Mouse (Mus musculus) E14TG2a.4 (cell line): ENCODE data around the gene Il17rd.
A peak's percentile ranks its signal among the peaks of the same experiment; 100 is the strongest.

ENCODE experiments used
- H3K27me3 ChIP-seq: 2 replicates; pipeline ENCODE4 v1.6.1; 2014; ENCODE audit warnings: low read length, control low read depth; ENCODE audit not compliant: insufficient read depth
- H3K36me3 ChIP-seq: 2 replicates; pipeline ENCODE4 v1.6.1; 2014; ENCODE audit warnings: low read length, control low read depth; ENCODE audit not compliant: insufficient read depth
- H3K4me1 ChIP-seq: replicated peaks from 2 replicates; pipeline ENCODE4 v1.6.1; 2014; ENCODE audit warnings: low read depth, low read length, control low read depth
- H3K4me3 ChIP-seq: replicated peaks from 2 replicates; pipeline ENCODE4 v1.5.1; 2014; ENCODE audit warnings: mild to moderate bottlenecking, low read length
- H3K9me3 ChIP-seq: 2 replicates; pipeline ENCODE4 v1.6.1; 2014; ENCODE audit warnings: low read length, control low read depth
- CTCF ChIP-seq: conservative IDR thresholded peaks from 2 replicates; pipeline ENCODE4 v1.5.1; 2014; ENCODE audit warnings: low read length
- NANOG ChIP-seq: IDR thresholded peaks from 2 replicates; pipeline ENCODE4 v1.6.1; 2014; ENCODE audit warnings: borderline replicate concordance, low read length, mixed read lengths
- POU5F1 ChIP-seq: IDR thresholded peaks from 2 replicates; pipeline ENCODE4 v1.6.1; 2014; ENCODE audit warnings: low read length, borderline replicate concordance

Il17rd gene

GRCm38 (mm10) chr14:27070128-27070527 is 31.4 kb downstream of the Il17rd start:
- Histone ChIP-seq H3K9me3 (no peaks in the 10 kb centered on the region), H3K27me3 (no peaks in the 10 kb centered on the region), H3K36me3 (peaks cover 22% of the 10 kb centered on the region; the same call in 1 of the 2 replicates), H3K4me3 (peak overlapping the region; percentile 42; the same call in 1 of the 2 replicates), H3K4me1 (peaks cover 99% of the 10 kb centered on the region)
- no peak for TF ChIP-seq NANOG
- TF ChIP-seq POU5F1 = no peak

GRCm38 (mm10) chr14:27070758-27071157 is 32.0 kb downstream of the Il17rd start:
- Histone ChIP-seq H3K4me3 (peak overlapping the region; percentile 42), H3K9me3 (no peaks in the 10 kb centered on the region), H3K27me3 (no peaks in the 10 kb centered on the region), H3K36me3 (peaks cover 22% of the 10 kb centered on the region; the same call in 1 of the 2 replicates), H3K4me1 (peaks cover 99% of the 10 kb centered on the region)
- TF ChIP-seq NANOG (no peak), POU5F1 (no peak), CTCF (no peak)

- Histone ChIP-seq H3K4me3 (no peak overlapping the region), H3K27me3 (no peaks in the 10 kb centered on the region), H3K9me3 (no peaks in the 10 kb centered on the region), H3K4me1 (peaks cover 99% of the 10 kb centered on the region), H3K36me3 (peaks cover 34% of the 10 kb centered on the region)
- TF ChIP-seq NANOG (peak; percentile 35; the same call in 1 of the 2 replicates), CTCF (no peak), POU5F1 (no peak)
Observed at GRCm38 (mm10) chr14:27071985-27072384, 33.2 kb downstream of the Il17rd start.

GRCm38 (mm10) chr14:27075084-27075483 is 36.3 kb downstream of the Il17rd start:
- Histone ChIP-seq H3K36me3 (peaks cover 45% of the 10 kb centered on the region), H3K4me3 (no peak overlapping the region), H3K27me3 (no peaks in the 10 kb centered on the region), H3K4me1 (peaks cover 75% of the 10 kb centered on the region), H3K9me3 (no peaks in the 10 kb centered on the region)
- TF ChIP-seq POU5F1 = no peak
- TF ChIP-seq NANOG = no peak
- TF ChIP-seq CTCF = no peak

GRCm38 (mm10) chr14:27075909-27076521 is 37.3 kb downstream of the Il17rd start:
- Histone ChIP-seq H3K27me3 (no peaks in the 10 kb centered on the region), H3K4me3 (no peak overlapping the region), H3K4me1 (peaks cover 65% of the 10 kb centered on the region), H3K9me3 (no peaks in the 10 kb centered on the region), H3K36me3 (peaks cover 52% of the 10 kb centered on the region)
- TF ChIP-seq NANOG = no peak
- TF ChIP-seq CTCF = no peak
- no peak for TF ChIP-seq POU5F1

- no peak for TF ChIP-seq POU5F1
- Histone ChIP-seq H3K4me3 (no peak overlapping the region), H3K36me3 (peaks cover 52% of the 10 kb centered on the region), H3K9me3 (no peaks in the 10 kb centered on the region), H3K4me1 (peaks cover 60% of the 10 kb centered on the region), H3K27me3 (no peaks in the 10 kb centered on the region)
Observed at GRCm38 (mm10) chr14:27076522-27076920, 37.8 kb downstream of the Il17rd start.

GRCm38 (mm10) chr14:27081536-27082275 is 43.0 kb downstream of the Il17rd start:
- TF ChIP-seq CTCF (no peak), POU5F1 (no peak), NANOG (no peak)
- no peaks in the 10 kb centered on the region for H3K9me3 ChIP-seq

GRCm38 (mm10) chr14:27085471-27085870 is 46.7 kb downstream of the Il17rd start:
- H3K4me1 ChIP-seq = peaks cover 14% of the 10 kb centered on the region
- H3K4me3 ChIP-seq = no peak overlapping the region
- H3K9me3 ChIP-seq = no peaks in the 10 kb centered on the region
- TF ChIP-seq POU5F1 = no peak
- no peak for TF ChIP-seq NANOG
- TF ChIP-seq CTCF = no peak
- peaks cover 76% of the 10 kb centered on the region for H3K36me3 ChIP-seq
- no peaks in the 10 kb centered on the region for H3K27me3 ChIP-seq

More at GRCm38 (mm10) chr14:27081536-27082275, 43.0 kb downstream of the Il17rd start:
- Histone ChIP-seq H3K4me1 (peaks cover 13% of the 10 kb centered on the region), H3K27me3 (no peaks in the 10 kb centered on the region), H3K36me3 (peaks cover 59% of the 10 kb centered on the region), H3K4me3 (no peak overlapping the region)

- Histone ChIP-seq H3K36me3 (peaks cover 75% of the 10 kb centered on the region), H3K9me3 (no peaks in the 10 kb centered on the region), H3K4me3 (no peak overlapping the region), H3K27me3 (no peaks in the 10 kb centered on the region), H3K4me1 (peaks cover 14% of the 10 kb centered on the region)
- TF ChIP-seq NANOG (no peak), CTCF (no peak), POU5F1 (no peak)
Observed at GRCm38 (mm10) chr14:27085999-27086398, 47.3 kb downstream of the Il17rd start.
